Mouse (Mus musculus) liver, postnatal 0 days (tissue): ENCODE data around the gene Sf3a1. TPM values are rescaled to one million over a fixed set of nuclear protein-coding genes. Genes with fewer than 3 reads are reported as not detected.

Experiments used
- ATAC-seq: fragments of 200-750 bp; cut with Nextera tagmentation; 2 replicates; pipeline ENCODE4 v1.8.0; 2017; ENCODE audit warnings: mild to moderate bottlenecking, moderate library complexity
- DNase-seq: peaks from one replicate; pipeline ENCODE4 v3.0.0-alpha.2; 2016
- H3K27ac ChIP-seq: fragments of 300-500 bp; sonication (generic); 2 replicates; pipeline ENCODE4 v1.5.1; 2014; ENCODE audit warnings: antibody characterized with exemption, moderate library complexity, mild to moderate bottlenecking, low read depth
- H3K27me3 ChIP-seq: fragments of 300-500 bp; sonication (generic); 2 replicates; pipeline ENCODE4 v1.6.1; 2014; ENCODE audit warnings: low read length, control low read depth, mixed read lengths; ENCODE audit not compliant: insufficient read depth
- H3K36me3 ChIP-seq: fragments of 300-500 bp; sonication (generic); replicated peaks from 2 replicates; pipeline ENCODE4 v1.6.1; 2014; ENCODE audit warnings: mild to moderate bottlenecking, control low read depth, low read length, moderate library complexity, mixed read lengths; ENCODE audit not compliant: insufficient read depth
- H3K4me1 ChIP-seq: fragments of 300-500 bp; sonication (generic); 2 replicates; pipeline ENCODE4 v1.6.1; 2014; ENCODE audit warnings: antibody characterized with exemption, mild to moderate bottlenecking, control low read depth; ENCODE audit not compliant: insufficient read depth
- H3K4me2 ChIP-seq: fragments of 300-500 bp; sonication (generic); 2 replicates; pipeline ENCODE4 v1.6.1; 2014; ENCODE audit warnings: low read depth, mild to moderate bottlenecking, low read length, moderate library complexity, mixed read lengths
- H3K4me3 ChIP-seq: fragments of 300-500 bp; sonication (generic); 2 replicates; pipeline ENCODE4 v1.5.1; 2014; ENCODE audit warnings: low read depth, low read length
- H3K9ac ChIP-seq: fragments of 300-500 bp; sonication (generic); replicated peaks from 2 replicates; pipeline ENCODE4 v1.6.1; 2014; ENCODE audit warnings: mild to moderate bottlenecking, moderate library complexity
- H3K9me3 ChIP-seq: fragments of 300-500 bp; sonication (generic); 2 replicates; pipeline ENCODE4 v1.6.1; 2016; ENCODE audit warnings: mild to moderate bottlenecking, control low read depth, low read length, mixed read lengths
- CTCF ChIP-seq: sonication (generic); IDR thresholded peaks from 2 replicates; pipeline ENCODE4 v1.5.1; 2016; ENCODE audit warnings: antibody characterized with exemption, low read depth
- EP300 ChIP-seq: IDR thresholded peaks from 2 replicates; pipeline ENCODE4 v1.6.1; 2016; ENCODE audit warnings: antibody characterized with exemption, low read depth, mild to moderate bottlenecking
- WGBS: fragments of 180-500 bp; shearing (Covaris S2); extraction: QIAGEN DNeasy Blood & Tissue Kit; methylation state at CpG from one replicate; pipeline ENCODE4 v1.1.7; 2014; ENCODE audit not compliant: insufficient replicate concordance; 5-methylcytosine and 5-hydroxymethylcytosine counted together
- polyA plus RNA-seq: library from polyadenylated mRNA; unstranded; fragments of >200 nt; fragmentation: Nextera tagmentation; extraction: Ambion mirVana; gene quantifications from 2 replicates; pipeline ENCODE4 v1.2.1, GENCODE M21; 2015

The Sf3a1 gene
- polyA plus RNA-seq, 1 experiment from 2014 or later = 8.8 TPM

GRCm38 (mm10) chr11:4146381-4146780 is 13.8 kb upstream of the Sf3a1 start:
- no peak overlapping the region for H3K27ac ChIP-seq
- ATAC-seq (no peak), DNase-seq (no peak)
- no peak for TF ChIP-seq CTCF
- no peak for TF ChIP-seq EP300
- no peaks in the 10 kb centered on the region for H3K27me3 ChIP-seq
- no peaks in the 10 kb centered on the region for H3K9me3 ChIP-seq
- no peak overlapping the region for H3K4me2 ChIP-seq
- H3K36me3 ChIP-seq = peaks cover 16% of the 10 kb centered on the region
- 84% methylated on average over 6 of the region's 6 CpGs for WGBS
- H3K4me1 ChIP-seq = no peaks in the 10 kb centered on the region
- no peak overlapping the region for H3K4me3 ChIP-seq
- no peak overlapping the region for H3K9ac ChIP-seq

- 82% methylated on average over 10 of the region's 10 CpGs for WGBS
- TF ChIP-seq EP300 = no peak
- TF ChIP-seq CTCF = no peak
- H3K27me3 ChIP-seq = no peaks in the 10 kb centered on the region
These were observed 13.1 kb upstream of the Sf3a1 start for GRCm38 (mm10) chr11:4147098-4147497.

GRCm38 (mm10) chr11:4148120-4148519 is 12.0 kb upstream of the Sf3a1 start:
- Histone ChIP-seq H3K27me3 (no peaks in the 10 kb centered on the region), H3K36me3 (peaks cover 3% of the 10 kb centered on the region; the same call in 1 of the 2 replicates), H3K9ac (no peak overlapping the region), H3K4me1 (no peaks in the 10 kb centered on the region), H3K27ac (no peak overlapping the region), H3K4me3 (no peak overlapping the region), H3K4me2 (no peak overlapping the region), H3K9me3 (no peaks in the 10 kb centered on the region)
- ATAC-seq (no peak), DNase-seq (no peak)
- TF ChIP-seq CTCF (no peak), EP300 (no peak)
- WGBS = 81% methylated on average over 5 of the region's 5 CpGs

More at GRCm38 (mm10) chr11:4147098-4147497, 13.1 kb upstream of the Sf3a1 start:
- no peaks in the 10 kb centered on the region for H3K4me1 ChIP-seq
- no peak for DNase-seq
- no peaks in the 10 kb centered on the region for H3K9me3 ChIP-seq
- no peak overlapping the region for H3K9ac ChIP-seq
- H3K27ac ChIP-seq = no peak overlapping the region
- ATAC-seq = no peak
- H3K36me3 ChIP-seq = peaks cover 11% of the 10 kb centered on the region
- no peak overlapping the region for H3K4me2 ChIP-seq
- no peak overlapping the region for H3K4me3 ChIP-seq

GRCm38 (mm10) chr11:4148536-4149156 is 11.5 kb upstream of the Sf3a1 start:
- no peaks in the 10 kb centered on the region for H3K9me3 ChIP-seq
- 71% methylated on average over 9 of the region's 9 CpGs for WGBS
- H3K27me3 ChIP-seq = no peaks in the 10 kb centered on the region
- no peak overlapping the region for H3K4me3 ChIP-seq
- H3K4me1 ChIP-seq = no peaks in the 10 kb centered on the region
- H3K4me2 ChIP-seq = no peak overlapping the region
- ATAC-seq (no peak), DNase-seq (no peak)
- TF ChIP-seq CTCF (no peak), EP300 (no peak)
- H3K27ac ChIP-seq = no peak overlapping the region
- no peaks in the 10 kb centered on the region for H3K36me3 ChIP-seq
- no peak overlapping the region for H3K9ac ChIP-seq

- H3K4me2 ChIP-seq = no peak overlapping the region
- TF ChIP-seq EP300 (no peak), CTCF (no peak)
- no peak overlapping the region for H3K27ac ChIP-seq
- 80% methylated on average over 6 of the region's 6 CpGs for WGBS
- H3K4me3 ChIP-seq = no peak overlapping the region
- H3K4me1 ChIP-seq = no peaks in the 10 kb centered on the region
- no peaks in the 10 kb centered on the region for H3K27me3 ChIP-seq
- no peak overlapping the region for H3K9ac ChIP-seq
- no peak for ATAC-seq
- no peaks in the 10 kb centered on the region for H3K9me3 ChIP-seq
- DNase-seq = no peak
- no peaks in the 10 kb centered on the region for H3K36me3 ChIP-seq
These were observed 10.3 kb upstream of the Sf3a1 start for GRCm38 (mm10) chr11:4149886-4150285.

GRCm38 (mm10) chr11:4153694-4154093 is 6.5 kb upstream of the Sf3a1 start:
- Histone ChIP-seq H3K36me3 (no peaks in the 10 kb centered on the region), H3K4me1 (peaks cover 5% of the 10 kb centered on the region; the same call in 1 of the 2 replicates), H3K9ac (no peak overlapping the region), H3K27ac (no peak overlapping the region), H3K9me3 (no peaks in the 10 kb centered on the region), H3K4me3 (no peak overlapping the region), H3K27me3 (no peaks in the 10 kb centered on the region), H3K4me2 (no peak overlapping the region)
- no peak for DNase-seq
- no peak for TF ChIP-seq EP300
- TF ChIP-seq CTCF = no peak
- no peak for ATAC-seq
- 77% methylated on average over 7 of the region's 7 CpGs for WGBS
